Mouse (Mus musculus) splenic B cell, adult 2 months (primary cell): ENCODE data around the gene Olfr1044.
"Not testable (repeated sequence)": the region's sequence is repeated elsewhere in the genome, so short reads cannot be mapped to it uniquely, and the experiment has no call there.

Source experiments
- DNase-seq: peaks from one replicate; pipeline ENCODE4 v3.0.0-alpha.2; 2011; ENCODE audit warnings: low read depth, low spot score
- H3K27me3 ChIP-seq: 2 replicates; pipeline ENCODE4 v1.6.1; 2012; ENCODE audit warnings: mild to moderate bottlenecking, low read length, moderate library complexity, mixed read lengths; ENCODE audit not compliant: control insufficient read depth, poor library complexity, insufficient read depth, severe bottlenecking
- H3K36me3 ChIP-seq: 2 replicates; pipeline ENCODE4 v1.6.1; 2012; ENCODE audit warnings: mild to moderate bottlenecking, low read length, moderate library complexity, mixed read lengths; ENCODE audit not compliant: control insufficient read depth, poor library complexity, insufficient read depth, severe bottlenecking

Olfr1044 gene

GRCm38 (mm10) chr2:86177720-86178119 lies at the start of gene Olfr1044:
Gene Olfr1044 (minus strand): TSS chr2:86177820.
- no peak for DNase-seq
- Histone ChIP-seq H3K36me3 (no peaks in the 10 kb centered on the region), H3K27me3 (no peaks in the 10 kb centered on the region)

GRCm38 (mm10) chr2:86219214-86219613 lies 41.6 kb upstream of the Olfr1044 start, which contains the start of gene Olfr1046:
Gene Olfr1046 (minus strand): TSS chr2:86219314.
- Histone ChIP-seq H3K27me3 (no peaks in the 10 kb centered on the region; the same call in 1 of the 2 replicates), H3K36me3 (no peaks in the 10 kb centered on the region)
- DNase-seq, result no peak

GRCm38 (mm10) chr2:86202909-86203308 lies 25.3 kb upstream of the Olfr1044 start, which contains the start of gene Olfr1045:
Gene Olfr1045 (minus strand): TSS chr2:86203009.
- no peak for DNase-seq
- no peaks in the 10 kb centered on the region for H3K27me3 ChIP-seq
- H3K36me3 ChIP-seq, result no peaks in the 10 kb centered on the region

GRCm38 (mm10) chr2:86195863-86196262 lies 18.2 kb upstream of the Olfr1044 start:
- Histone ChIP-seq H3K27me3 (no peaks in the 10 kb centered on the region), H3K36me3 (no peaks in the 10 kb centered on the region)
- DNase-seq, result no peak

GRCm38 (mm10) chr2:86185583-86185982 lies 8.0 kb upstream of the Olfr1044 start, which contains the start of gene Olfr52:
Gene Olfr52 (minus strand): TSS chr2:86185683.
- DNase-seq, result no peak
- Histone ChIP-seq H3K36me3 (no peaks in the 10 kb centered on the region), H3K27me3 (no peaks in the 10 kb centered on the region)

GRCm38 (mm10) chr2:86179950-86180349 lies 2.3 kb upstream of the Olfr1044 start:
- H3K27me3 ChIP-seq, result no peaks in the 10 kb centered on the region
- DNase-seq, result no peak
- no peaks in the 10 kb centered on the region for H3K36me3 ChIP-seq

GRCm38 (mm10) chr2:86175422-86175821 lies 2.2 kb downstream of the Olfr1044 start:
- not testable (repeated sequence) for H3K27me3 ChIP-seq, DNase-seq, H3K36me3 ChIP-seq

GRCm38 (mm10) chr2:86167422-86167821 lies 10.2 kb downstream of the Olfr1044 start, which contains the start of gene Olfr1043:
Gene Olfr1043 (minus strand): TSS chr2:86167522.
- H3K27me3 ChIP-seq, result no peaks in the 10 kb centered on the region
- DNase-seq, result no peak
- no peaks in the 10 kb centered on the region for H3K36me3 ChIP-seq

- DNase-seq, result no peak
- no peaks in the 10 kb centered on the region for H3K27me3 ChIP-seq
Observed at GRCm38 (mm10) chr2:86161738-86162137, 15.9 kb downstream of the Olfr1044 start, which contains the start of gene Olfr1042. Gene Olfr1042 (minus strand): TSS chr2:86161838.

GRCm38 (mm10) chr2:86146632-86147031 lies 31.0 kb downstream of the Olfr1044 start, which contains the start of gene Olfr1040:
Gene Olfr1040 (minus strand): TSS chr2:86146732.
- Histone ChIP-seq H3K27me3 (no peaks in the 10 kb centered on the region), H3K36me3 (no peaks in the 10 kb centered on the region)
- DNase-seq, result no peak

More at GRCm38 (mm10) chr2:86161738-86162137, 15.9 kb downstream of the Olfr1044 start, which contains the start of gene Olfr1042:
- no peaks in the 10 kb centered on the region for H3K36me3 ChIP-seq

GRCm38 (mm10) chr2:86135828-86136227 lies 41.8 kb downstream of the Olfr1044 start, which contains the start of gene Olfr1039:
Gene Olfr1039 (minus strand): TSS chr2:86135928.
- no peaks in the 10 kb centered on the region for H3K27me3 ChIP-seq
- no peaks in the 10 kb centered on the region for H3K36me3 ChIP-seq
- no peak for DNase-seq
